Mouse (Mus musculus): Measurements from ENCODE around the gene Gm11733. TPM values are rescaled to one million over a fixed set of nuclear protein-coding genes. Genes with fewer than 3 reads are reported as not detected.

The Gm11733 gene
- polyA plus RNA-seq, 1 experiment = not detected

GRCm38 (mm10) chr11:117466911-117467310 is 17.3 kb upstream of the Gm11733 start:
- no peak overlapping the region for H3ac ChIP-seq (ENCODE audit: control insufficient read depth, insufficient read length, low read depth)
- no peaks in the 10 kb centered on the region for H3K79me3 ChIP-seq (ENCODE audit: low read depth)
- TF ChIP-seq CEBPB (IDR thresholded peaks at IDR 0.05; ENCODE audit: low read depth) (no peak), MAX (IDR thresholded peaks at IDR 0.05) (no peak), MYOD1 (IDR thresholded peaks at IDR 0.05; ENCODE audit: control insufficient read depth, insufficient read length, low read depth) (no peak), MYOG (IDR thresholded peaks at IDR 0.05; ENCODE audit: control insufficient read depth, extremely low read depth, insufficient read length) (no peak), USF1 (IDR thresholded peaks at IDR 0.05; ENCODE audit: low read depth) (no peak), FOSL1 (IDR thresholded peaks at IDR 0.05; ENCODE audit: insufficient read depth, low read length, poor library complexity, severe bottlenecking) (no peak), CTCF (IDR thresholded peaks at IDR 0.05; ENCODE audit: control insufficient read depth, insufficient read depth, insufficient read length) (no peak)
- peaks cover 20% of the 10 kb centered on the region for H3K27me3 ChIP-seq (ENCODE audit: control insufficient read depth, insufficient read depth, insufficient read length)
- no peaks in the 10 kb centered on the region for H3K79me2 ChIP-seq (ENCODE audit: control insufficient read depth, insufficient read depth)
- no peaks in the 10 kb centered on the region for H3K36me3 ChIP-seq (ENCODE audit: control insufficient read depth, insufficient read depth)
- H3K4me3 ChIP-seq (ENCODE audit: insufficient read depth, poor library complexity, severe bottlenecking) = no peak overlapping the region

GRCm38 (mm10) chr11:117468585-117469363 is 15.4 kb upstream of the Gm11733 start:
- no peak overlapping the region for H3K4me3 ChIP-seq (ENCODE audit: insufficient read depth, poor library complexity, severe bottlenecking)
- TF ChIP-seq MAX (IDR thresholded peaks at IDR 0.05) (no peak), CEBPB (IDR thresholded peaks at IDR 0.05; ENCODE audit: low read depth) (no peak), MYOD1 (IDR thresholded peaks at IDR 0.05; ENCODE audit: control insufficient read depth, insufficient read length, low read depth) (no peak), MYOG (IDR thresholded peaks at IDR 0.05; ENCODE audit: control insufficient read depth, extremely low read depth, insufficient read length) (no peak), FOSL1 (IDR thresholded peaks at IDR 0.05; ENCODE audit: insufficient read depth, low read length, poor library complexity, severe bottlenecking) (no peak), USF1 (IDR thresholded peaks at IDR 0.05; ENCODE audit: low read depth) (no peak), CTCF (IDR thresholded peaks at IDR 0.05; ENCODE audit: control insufficient read depth, insufficient read depth, insufficient read length) (no peak)
- no peaks in the 10 kb centered on the region for H3K79me3 ChIP-seq (ENCODE audit: low read depth)
- H3ac ChIP-seq (ENCODE audit: control insufficient read depth, insufficient read length, low read depth) = no peak overlapping the region
- H3K27me3 ChIP-seq (ENCODE audit: control insufficient read depth, insufficient read depth, insufficient read length) = peaks cover 18% of the 10 kb centered on the region
- no peaks in the 10 kb centered on the region for H3K36me3 ChIP-seq (ENCODE audit: control insufficient read depth, insufficient read depth)
- no peaks in the 10 kb centered on the region for H3K79me2 ChIP-seq (ENCODE audit: control insufficient read depth, insufficient read depth)

GRCm38 (mm10) chr11:117469724-117470123 is 14.4 kb upstream of the Gm11733 start:
- H3K79me2 ChIP-seq (ENCODE audit: control insufficient read depth, insufficient read depth) = no peaks in the 10 kb centered on the region
- H3K79me3 ChIP-seq (ENCODE audit: low read depth) = no peaks in the 10 kb centered on the region
- peaks cover 18% of the 10 kb centered on the region for H3K27me3 ChIP-seq (ENCODE audit: control insufficient read depth, insufficient read depth, insufficient read length)
- no peak overlapping the region for H3ac ChIP-seq (ENCODE audit: control insufficient read depth, insufficient read length, low read depth)
- H3K36me3 ChIP-seq (ENCODE audit: control insufficient read depth, insufficient read depth) = no peaks in the 10 kb centered on the region
- TF ChIP-seq MYOG (IDR thresholded peaks at IDR 0.05; ENCODE audit: control insufficient read depth, extremely low read depth, insufficient read length) (no peak), USF1 (IDR thresholded peaks at IDR 0.05; ENCODE audit: low read depth) (no peak), FOSL1 (IDR thresholded peaks at IDR 0.05; ENCODE audit: insufficient read depth, low read length, poor library complexity, severe bottlenecking) (no peak), MAX (IDR thresholded peaks at IDR 0.05) (no peak), CEBPB (IDR thresholded peaks at IDR 0.05; ENCODE audit: low read depth) (no peak), CTCF (IDR thresholded peaks at IDR 0.05; ENCODE audit: control insufficient read depth, insufficient read depth, insufficient read length) (no peak), MYOD1 (IDR thresholded peaks at IDR 0.05; ENCODE audit: control insufficient read depth, insufficient read length, low read depth) (no peak)
- H3K4me3 ChIP-seq (ENCODE audit: insufficient read depth, poor library complexity, severe bottlenecking) = no peak overlapping the region

GRCm38 (mm10) chr11:117470586-117471195 is 13.5 kb upstream of the Gm11733 start:
- Histone ChIP-seq H3K4me3 (ENCODE audit: insufficient read depth, poor library complexity, severe bottlenecking) (no peak overlapping the region), H3K36me3 (ENCODE audit: control insufficient read depth, insufficient read depth) (no peaks in the 10 kb centered on the region), H3ac (ENCODE audit: control insufficient read depth, insufficient read length, low read depth) (no peak overlapping the region), H3K27me3 (ENCODE audit: control insufficient read depth, insufficient read depth, insufficient read length) (peaks cover 14% of the 10 kb centered on the region), H3K79me2 (ENCODE audit: control insufficient read depth, insufficient read depth) (no peaks in the 10 kb centered on the region), H3K79me3 (ENCODE audit: low read depth) (no peaks in the 10 kb centered on the region)
- TF ChIP-seq CEBPB (IDR thresholded peaks at IDR 0.05; ENCODE audit: low read depth) (no peak), MYOG (IDR thresholded peaks at IDR 0.05; ENCODE audit: control insufficient read depth, extremely low read depth, insufficient read length) (no peak), CTCF (IDR thresholded peaks at IDR 0.05; ENCODE audit: control insufficient read depth, insufficient read depth, insufficient read length) (no peak), MYOD1 (IDR thresholded peaks at IDR 0.05; ENCODE audit: control insufficient read depth, insufficient read length, low read depth) (no peak), FOSL1 (IDR thresholded peaks at IDR 0.05; ENCODE audit: insufficient read depth, low read length, poor library complexity, severe bottlenecking) (no peak), USF1 (IDR thresholded peaks at IDR 0.05; ENCODE audit: low read depth) (no peak), MAX (IDR thresholded peaks at IDR 0.05) (no peak)

DNA sequence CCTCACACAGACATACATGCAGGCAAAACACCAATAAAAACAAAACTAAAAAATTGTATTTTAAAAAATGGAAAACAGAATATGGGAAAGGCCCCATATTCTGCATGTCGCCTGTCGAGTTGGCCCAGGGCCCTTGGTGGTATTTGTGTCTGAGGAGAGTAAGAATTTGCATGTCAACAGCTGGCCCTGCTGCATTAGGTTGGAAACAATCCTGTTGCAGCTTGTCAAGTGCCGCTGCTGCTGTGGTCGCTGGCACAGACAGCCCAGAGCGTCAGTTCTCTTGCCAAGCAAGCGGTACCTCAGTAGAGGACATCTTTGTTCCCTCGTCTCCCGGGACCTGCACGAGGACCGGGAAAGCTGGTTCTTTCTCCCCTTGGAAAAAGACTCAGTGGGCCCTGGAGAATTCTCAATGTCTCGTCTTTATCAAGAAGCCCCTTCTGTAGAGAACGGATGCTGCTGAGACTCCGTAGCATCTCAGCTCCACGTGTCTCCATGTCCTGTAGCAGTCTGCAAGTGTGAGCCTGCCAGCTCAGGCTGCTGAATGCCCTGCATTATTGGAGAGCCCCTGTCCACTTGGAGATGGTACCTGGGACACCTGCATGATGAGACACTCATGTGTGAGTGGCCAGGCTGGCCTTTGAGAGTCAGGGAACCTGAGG is 12.4 kb upstream of the Gm11733 start:
- Histone ChIP-seq H3K79me2 (ENCODE audit: control insufficient read depth, insufficient read depth) (no peaks in the 10 kb centered on the region), H3K36me3 (ENCODE audit: control insufficient read depth, insufficient read depth) (no peaks in the 10 kb centered on the region), H3K4me3 (ENCODE audit: insufficient read depth, poor library complexity, severe bottlenecking) (no peak overlapping the region), H3K79me3 (ENCODE audit: low read depth) (no peaks in the 10 kb centered on the region), H3ac (ENCODE audit: control insufficient read depth, insufficient read length, low read depth) (no peak overlapping the region), H3K27me3 (ENCODE audit: control insufficient read depth, insufficient read depth, insufficient read length) (peaks cover 9% of the 10 kb centered on the region)
- no peak for TF ChIP-seq CTCF (IDR thresholded peaks at IDR 0.05; ENCODE audit: control insufficient read depth, insufficient read depth, insufficient read length)
- TF ChIP-seq USF1 (IDR thresholded peaks at IDR 0.05; ENCODE audit: low read depth) = no peak
- no peak for TF ChIP-seq MYOG (IDR thresholded peaks at IDR 0.05; ENCODE audit: control insufficient read depth, extremely low read depth, insufficient read length)
- TF ChIP-seq MYOD1 (IDR thresholded peaks at IDR 0.05; ENCODE audit: control insufficient read depth, insufficient read length, low read depth) = no peak
- TF ChIP-seq MAX (IDR thresholded peaks at IDR 0.05) = no peak
- no peak for TF ChIP-seq FOSL1 (IDR thresholded peaks at IDR 0.05; ENCODE audit: insufficient read depth, low read length, poor library complexity, severe bottlenecking)
- no peak for TF ChIP-seq CEBPB (IDR thresholded peaks at IDR 0.05; ENCODE audit: low read depth)
